Mouse (Mus musculus) forebrain, embryonic 13.5 days (tissue): ENCODE results near the gene Fam184a. TPM values are rescaled to one million over a fixed set of nuclear protein-coding genes. Genes with fewer than 3 reads are reported as not detected.
A peak's percentile ranks its signal among the peaks of the same experiment; 100 is the strongest.

Experiments
- ATAC-seq: fragments of 200-750 bp; cut with Nextera tagmentation; 2 replicates; pipeline ENCODE4 v1.8.0; 2017
- H3K27ac ChIP-seq: fragments of 300-500 bp; sonication (generic); 2 replicates; pipeline ENCODE4 v1.5.1; 2015; ENCODE audit warnings: inconsistent platforms, mild to moderate bottlenecking, moderate library complexity
- H3K27me3 ChIP-seq: fragments of 300-500 bp; sonication (generic); 2 replicates; pipeline ENCODE4 v1.6.1; 2015; ENCODE audit warnings: mild to moderate bottlenecking, inconsistent platforms
- H3K36me3 ChIP-seq: fragments of 300-500 bp; sonication (generic); 2 replicates; pipeline ENCODE4 v1.6.1; 2015; ENCODE audit warnings: mild to moderate bottlenecking, inconsistent platforms; ENCODE audit not compliant: poor library complexity, severe bottlenecking
- H3K4me1 ChIP-seq: fragments of 300-500 bp; sonication (generic); 2 replicates; pipeline ENCODE4 v1.6.1; 2015; ENCODE audit warnings: inconsistent platforms
- H3K4me2 ChIP-seq: fragments of 300-500 bp; sonication (generic); 2 replicates; pipeline ENCODE4 v1.6.1; 2015; ENCODE audit warnings: inconsistent platforms, mild to moderate bottlenecking, moderate library complexity
- H3K4me3 ChIP-seq: fragments of 300-500 bp; sonication (generic); 2 replicates; pipeline ENCODE4 v1.5.1; 2015; ENCODE audit warnings: mild to moderate bottlenecking, inconsistent platforms
- H3K9ac ChIP-seq: fragments of 300-500 bp; sonication (generic); 2 replicates; pipeline ENCODE4 v1.6.1; 2015; ENCODE audit warnings: mild to moderate bottlenecking, inconsistent platforms
- H3K9me3 ChIP-seq: fragments of 300-500 bp; sonication (generic); replicated peaks from 2 replicates; pipeline ENCODE4 v1.6.1; 2016; ENCODE audit warnings: inconsistent platforms
- WGBS: fragments of 180-500 bp; shearing (Covaris S2); methylation state at CpG from one replicate; pipeline ENCODE4 v1.1.7; 2015; 5-methylcytosine and 5-hydroxymethylcytosine counted together
- polyA plus RNA-seq: library from polyadenylated mRNA; unstranded; fragments of >200 nt; fragmentation: Nextera tagmentation; extraction: Ambion mirVana; gene quantifications from 2 replicates; pipeline ENCODE4 v1.2.1, GENCODE M21; 2015

Gene Fam184a
- polyA plus RNA-seq, 1 experiment from 2014 or later: 4.7 TPM

- ATAC-seq: peak; percentile 83
- peak overlapping the region; percentile 89 for H3K27ac ChIP-seq
- H3K27me3 ChIP-seq: no peaks in the 10 kb centered on the region
- 0 out of 2 replicates have a peak, but pooled peaks cover 2% of the 10 kb centered on the region for H3K36me3 ChIP-seq
- peak overlapping the region; percentile 72 for H3K9ac ChIP-seq
- WGBS: under 1% methylated on average over 65 of the region's 67 CpGs
- no peaks in the 10 kb centered on the region for H3K9me3 ChIP-seq
- peaks cover 15% of the 10 kb centered on the region for H3K4me1 ChIP-seq
- peak overlapping the region; percentile 73 for H3K4me3 ChIP-seq
- H3K4me2 ChIP-seq: peak overlapping the region; percentile 56
Measured at GRCm38 (mm10) chr10:53629247-53629917, 121.5 kb downstream of the Fam184a start.

GRCm38 (mm10) chr10:53615850-53616616 is 134.9 kb downstream of the Fam184a start:
- no peak overlapping the region for H3K4me2 ChIP-seq
- no peak overlapping the region for H3K9ac ChIP-seq
- ATAC-seq: no peak
- H3K4me1 ChIP-seq: no peaks in the 10 kb centered on the region
- no peak overlapping the region for H3K4me3 ChIP-seq
- 89% methylated on average over 8 of the region's 8 CpGs for WGBS
- H3K27me3 ChIP-seq: no peaks in the 10 kb centered on the region
- H3K27ac ChIP-seq: no peak overlapping the region
- no peaks in the 10 kb centered on the region for H3K9me3 ChIP-seq
- H3K36me3 ChIP-seq: peaks cover 48% of the 10 kb centered on the region

GRCm38 (mm10) chr10:53613955-53614354 is 137.0 kb downstream of the Fam184a start:
- no peak overlapping the region for H3K4me2 ChIP-seq
- no peak overlapping the region for H3K9ac ChIP-seq
- peaks cover 50% of the 10 kb centered on the region for H3K36me3 ChIP-seq
- H3K4me3 ChIP-seq: no peak overlapping the region
- no peaks in the 10 kb centered on the region for H3K27me3 ChIP-seq
- H3K4me1 ChIP-seq: no peaks in the 10 kb centered on the region
- H3K9me3 ChIP-seq: no peaks in the 10 kb centered on the region
- no peak overlapping the region for H3K27ac ChIP-seq
- WGBS: 83% methylated on average over 1 of the region's 1 CpGs
- no peak for ATAC-seq

- Histone ChIP-seq H3K4me1 (no peaks in the 10 kb centered on the region), H3K4me3 (no peak overlapping the region), H3K9ac (no peak overlapping the region), H3K9me3 (no peaks in the 10 kb centered on the region), H3K4me2 (no peak overlapping the region), H3K36me3 (peaks cover 63% of the 10 kb centered on the region), H3K27ac (peak overlapping the region; percentile 57; the same call in 1 of the 2 replicates), H3K27me3 (no peaks in the 10 kb centered on the region)
- peak; percentile 94 for ATAC-seq
- 79% methylated on average over 1 of the region's 1 CpGs for whole genome bisulfite sequencing
Measured at GRCm38 (mm10) chr10:53612172-53612571, 138.8 kb downstream of the Fam184a start.

- no peak for ATAC-seq
- H3K9ac ChIP-seq: no peak overlapping the region
- H3K27ac ChIP-seq: no peak overlapping the region
- H3K36me3 ChIP-seq: peaks cover 66% of the 10 kb centered on the region
- WGBS: 79% methylated on average over 2 of the region's 2 CpGs
- no peaks in the 10 kb centered on the region for H3K27me3 ChIP-seq
- H3K9me3 ChIP-seq: no peaks in the 10 kb centered on the region
- H3K4me2 ChIP-seq: no peak overlapping the region
- no peaks in the 10 kb centered on the region for H3K4me1 ChIP-seq
- H3K4me3 ChIP-seq: no peak overlapping the region
Measured at GRCm38 (mm10) chr10:53608274-53608673, 142.6 kb downstream of the Fam184a start.

GRCm38 (mm10) chr10:53605328-53605727 is 145.6 kb downstream of the Fam184a start:
- 76% methylated on average over 2 of the region's 2 CpGs for WGBS
- H3K36me3 ChIP-seq: peaks cover 68% of the 10 kb centered on the region
- no peaks in the 10 kb centered on the region for H3K9me3 ChIP-seq
- H3K27me3 ChIP-seq: no peaks in the 10 kb centered on the region
- ATAC-seq: no peak
- H3K9ac ChIP-seq: no peak overlapping the region
- H3K27ac ChIP-seq: no peak overlapping the region
- H3K4me1 ChIP-seq: peaks cover 14% of the 10 kb centered on the region; the same call in 1 of the 2 replicates
- no peak overlapping the region for H3K4me3 ChIP-seq
- no peak overlapping the region for H3K4me2 ChIP-seq

GRCm38 (mm10) chr10:53598821-53599220 is 152.1 kb downstream of the Fam184a start:
- peak overlapping the region; percentile 60 for H3K4me2 ChIP-seq
- peak overlapping the region; percentile 32 for H3K4me3 ChIP-seq
- WGBS: 46% methylated on average over 5 of the region's 5 CpGs
- peak overlapping the region; percentile 26 for H3K9ac ChIP-seq
- H3K4me1 ChIP-seq: peaks cover 39% of the 10 kb centered on the region
- peaks cover 20% of the 10 kb centered on the region for H3K36me3 ChIP-seq
- H3K27me3 ChIP-seq: no peaks in the 10 kb centered on the region
- H3K9me3 ChIP-seq: no peaks in the 10 kb centered on the region
- no peak for ATAC-seq
- no peak overlapping the region for H3K27ac ChIP-seq

GRCm38 (mm10) chr10:53597121-53597881 is 153.6 kb downstream of the Fam184a start:
- peak; percentile 19 for ATAC-seq
- peak overlapping the region; percentile 99 for H3K27ac ChIP-seq
- H3K9ac ChIP-seq: peak overlapping the region; percentile 97
- peak overlapping the region; percentile 93 for H3K4me3 ChIP-seq
- H3K4me2 ChIP-seq: peak overlapping the region; percentile 71
- H3K27me3 ChIP-seq: no peaks in the 10 kb centered on the region
- H3K4me1 ChIP-seq: peaks cover 39% of the 10 kb centered on the region
- no peaks in the 10 kb centered on the region for H3K9me3 ChIP-seq
- H3K36me3 ChIP-seq: peaks cover 6% of the 10 kb centered on the region
- 0% methylated on average over 71 of the region's 99 CpGs for WGBS

- Histone ChIP-seq H3K4me3 (peak within 1 kb of the TSS; percentile 93), H3K4me2 (peak within 1 kb of the TSS; percentile 71), H3K27ac (peak within 1 kb of the TSS; percentile 99), H3K36me3 (0 out of 2 replicates have a peak, but pooled peaks cover 3% of the 10 kb centered on the region), H3K9ac (peak within 1 kb of the TSS; percentile 97), H3K4me1 (peaks cover 39% of the 10 kb centered on the region), H3K27me3 (no peaks in the 10 kb centered on the region), H3K9me3 (no peaks in the 10 kb centered on the region)
- ATAC-seq: peak; percentile 98
- under 1% methylated on average over 51 of the region's 52 CpGs for WGBS
Measured at GRCm38 (mm10) chr10:53596677-53597120, 154.2 kb downstream of the Fam184a start, which contains the start of gene Asf1a. Gene Asf1a, plus strand, starts transcription at chr10:53596757.

GRCm38 (mm10) chr10:53595744-53596676 is 154.9 kb downstream of the Fam184a start:
- peak overlapping the region; percentile 71 for H3K4me2 ChIP-seq
- 8% methylated on average over 27 of the region's 27 CpGs for WGBS
- peak; percentile 94 for ATAC-seq

GRCm38 (mm10) chr10:53585777-53586176 is 165.1 kb downstream of the Fam184a start:
- Histone ChIP-seq H3K4me2 (no peak overlapping the region), H3K4me1 (peaks cover 5% of the 10 kb centered on the region), H3K9ac (no peak overlapping the region), H3K4me3 (no peak overlapping the region), H3K9me3 (no peaks in the 10 kb centered on the region), H3K27me3 (no peaks in the 10 kb centered on the region), H3K27ac (no peak overlapping the region), H3K36me3 (no peaks in the 10 kb centered on the region)
- no peak for ATAC-seq
- WGBS: 46% methylated on average over 3 of the region's 3 CpGs

More at GRCm38 (mm10) chr10:53595744-53596676, 154.9 kb downstream of the Fam184a start:
- no peaks in the 10 kb centered on the region for H3K27me3 ChIP-seq
- no peaks in the 10 kb centered on the region for H3K9me3 ChIP-seq
- peak overlapping the region; percentile 69 for H3K9ac ChIP-seq
- peak overlapping the region; percentile 93 for H3K4me3 ChIP-seq
- peak overlapping the region; percentile 99 for H3K27ac ChIP-seq
- H3K36me3 ChIP-seq: no peaks in the 10 kb centered on the region
- peaks cover 32% of the 10 kb centered on the region for H3K4me1 ChIP-seq
